Mouse (Mus musculus): ENCODE measurements around the gene Rhob. TPM values are rescaled to one million over a fixed set of nuclear protein-coding genes. Genes with fewer than 3 reads are reported as not detected.

Rhob gene
- polyA plus RNA-seq, 1 experiment from 2014 or later = 23.2 TPM

DNA sequence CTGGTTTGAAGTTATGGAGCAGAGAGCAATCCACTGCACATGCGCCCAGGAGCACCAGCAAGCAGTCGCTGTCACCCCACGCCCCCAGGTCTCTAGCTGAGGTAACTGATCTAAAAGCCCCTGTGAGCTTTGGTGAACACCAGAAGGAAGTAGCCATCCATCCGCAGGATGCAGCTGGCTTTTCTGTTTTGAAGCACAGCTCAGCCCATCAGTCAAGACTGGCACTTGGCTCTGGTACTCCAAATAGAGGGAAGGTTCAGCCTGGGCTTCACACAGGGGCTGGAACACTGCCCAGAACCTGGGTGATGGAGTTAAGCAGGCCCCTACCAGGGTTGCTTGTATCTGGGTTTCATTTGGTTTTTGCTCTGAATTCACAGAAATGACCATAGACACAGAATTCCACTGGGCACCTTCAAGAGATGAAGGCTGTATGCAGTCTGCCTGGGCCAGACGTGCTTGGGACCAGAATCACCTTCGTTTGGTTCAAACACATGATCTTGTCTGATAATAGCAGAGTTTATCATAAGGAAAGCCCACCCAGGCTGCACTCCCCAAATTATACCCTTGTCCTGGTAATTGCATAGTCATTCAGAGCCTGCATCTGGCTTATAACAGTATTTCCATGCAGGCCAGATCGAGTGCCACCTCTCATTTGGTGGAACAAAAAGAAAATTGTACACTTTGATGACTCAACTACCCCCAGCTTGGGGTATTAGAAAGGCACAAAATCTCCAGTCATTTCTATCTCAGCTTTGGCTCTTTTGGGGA, 27.0 kb downstream of the Rhob start:
- no peaks in the 10 kb centered on the region for H3K27me3 ChIP-seq (replicated peaks; ENCODE audit: control insufficient read depth, insufficient read depth, low read length)
- H3K36me3 ChIP-seq (ENCODE audit: control insufficient read depth, insufficient read depth, low read length) = no peaks in the 10 kb centered on the region
- no peak overlapping the region for H3K4me3 ChIP-seq (ENCODE audit: low read depth, low read length)
- H3K9me3 ChIP-seq (ENCODE audit: control insufficient read depth, low read length) = no peaks in the 10 kb centered on the region
- H3K9ac ChIP-seq (ENCODE audit: low read depth, low read length) = no peak overlapping the region
- WGBS = 56% methylated on average over 7 of the region's 7 CpGs
- ATAC-seq (replicated peaks; ENCODE audit: low FRiP score) (no peak), DNase-seq (ENCODE audit: low spot score) (no peak)
- no peak overlapping the region for H3K27ac ChIP-seq (ENCODE audit: low read depth, low read length)
- no peaks in the 10 kb centered on the region for H3K4me1 ChIP-seq (replicated peaks; ENCODE audit: control insufficient read depth, insufficient read depth, low read length)
- no peak overlapping the region for H3K4me2 ChIP-seq

DNA sequence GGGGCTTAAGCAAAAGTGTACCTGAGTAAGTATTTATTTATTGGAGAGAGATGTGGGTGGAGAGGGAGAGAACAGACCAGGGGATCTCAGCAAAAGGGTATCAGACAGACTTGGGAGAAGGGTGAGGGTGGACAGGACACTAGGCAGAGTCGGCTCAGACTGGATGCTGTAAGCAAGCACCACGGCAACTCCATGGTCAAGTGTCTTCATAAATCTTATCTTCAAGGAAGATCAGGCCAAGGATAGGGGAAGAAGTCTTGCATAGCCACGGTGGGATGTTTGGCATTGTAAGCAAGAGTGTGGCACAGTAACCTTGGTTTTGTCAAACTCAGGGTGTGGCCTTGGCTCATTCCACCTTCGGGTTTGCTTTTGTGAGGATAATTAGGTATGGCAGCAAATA, 27.8 kb downstream of the Rhob start:
- DNase-seq (ENCODE audit: low spot score) (no peak), ATAC-seq (replicated peaks; ENCODE audit: low FRiP score) (no peak)
- WGBS = 60% methylated on average over 4 of the region's 4 CpGs

GRCm38 (mm10) chr12:8470962-8471361, 28.8 kb downstream of the Rhob start:
- Histone ChIP-seq H3K36me3 (ENCODE audit: control insufficient read depth, insufficient read depth, low read length) (no peaks in the 10 kb centered on the region), H3K9ac (ENCODE audit: low read depth, low read length) (no peak overlapping the region), H3K4me3 (ENCODE audit: low read depth, low read length) (no peak overlapping the region), H3K27ac (ENCODE audit: low read depth, low read length) (no peak overlapping the region), H3K9me3 (ENCODE audit: control insufficient read depth, low read length) (no peaks in the 10 kb centered on the region), H3K4me1 (replicated peaks; ENCODE audit: control insufficient read depth, insufficient read depth, low read length) (no peaks in the 10 kb centered on the region), H3K4me2 (no peak overlapping the region), H3K27me3 (replicated peaks; ENCODE audit: control insufficient read depth, insufficient read depth, low read length) (no peaks in the 10 kb centered on the region)
- WGBS = 85% methylated on average over 2 of the region's 2 CpGs
- ATAC-seq (replicated peaks; ENCODE audit: low FRiP score) (no peak), DNase-seq (ENCODE audit: low spot score) (no peak)

More for the DNA sequence above, 27.8 kb downstream of the Rhob start:
- Histone ChIP-seq H3K4me3 (ENCODE audit: low read depth, low read length) (no peak overlapping the region), H3K4me2 (no peak overlapping the region), H3K4me1 (replicated peaks; ENCODE audit: control insufficient read depth, insufficient read depth, low read length) (no peaks in the 10 kb centered on the region), H3K36me3 (ENCODE audit: control insufficient read depth, insufficient read depth, low read length) (no peaks in the 10 kb centered on the region), H3K27ac (ENCODE audit: low read depth, low read length) (no peak overlapping the region), H3K27me3 (replicated peaks; ENCODE audit: control insufficient read depth, insufficient read depth, low read length) (no peaks in the 10 kb centered on the region), H3K9me3 (ENCODE audit: control insufficient read depth, low read length) (no peaks in the 10 kb centered on the region), H3K9ac (ENCODE audit: low read depth, low read length) (no peak overlapping the region)

DNA sequence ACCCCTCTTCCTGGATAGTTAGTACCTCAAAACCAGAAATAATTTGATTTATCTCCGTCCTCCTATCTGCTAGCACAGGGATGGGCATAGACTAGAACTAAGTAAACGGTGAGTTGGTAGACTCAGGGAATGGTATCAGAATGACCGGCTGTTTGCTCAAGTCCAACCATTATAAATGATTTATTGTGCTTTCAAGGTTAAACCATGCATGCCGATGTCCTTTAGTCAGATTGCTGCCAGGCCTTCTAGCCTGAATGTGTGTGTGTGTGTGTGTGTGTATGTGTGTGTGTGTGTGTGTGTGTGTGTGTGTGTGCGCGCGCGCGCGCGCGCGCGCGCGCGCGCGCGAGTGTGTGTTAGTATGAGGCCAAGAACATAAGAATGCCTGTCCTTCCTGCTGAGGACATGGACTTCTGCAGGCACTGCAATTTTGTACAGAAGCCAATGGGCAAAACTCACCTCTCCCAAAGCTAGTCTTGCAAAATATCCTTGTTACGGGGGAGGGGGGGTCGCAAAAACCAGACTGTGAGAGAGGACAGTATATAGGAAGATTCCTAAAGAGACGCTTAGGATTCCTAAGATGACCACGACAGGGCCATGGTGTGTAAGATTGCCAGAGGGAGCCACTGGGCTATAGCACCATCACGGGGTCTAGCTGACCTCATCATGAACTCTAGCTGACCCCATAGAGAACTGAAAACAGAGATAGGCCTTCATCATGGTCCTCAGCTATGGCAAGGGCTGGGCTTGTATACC, 29.9 kb downstream of the Rhob start:
- Histone ChIP-seq H3K9ac (ENCODE audit: low read depth, low read length) (no peak overlapping the region), H3K36me3 (ENCODE audit: control insufficient read depth, insufficient read depth, low read length) (no peaks in the 10 kb centered on the region), H3K27ac (ENCODE audit: low read depth, low read length) (no peak overlapping the region), H3K9me3 (ENCODE audit: control insufficient read depth, low read length) (no peaks in the 10 kb centered on the region), H3K4me1 (replicated peaks; ENCODE audit: control insufficient read depth, insufficient read depth, low read length) (no peaks in the 10 kb centered on the region), H3K4me2 (no peak overlapping the region), H3K27me3 (replicated peaks; ENCODE audit: control insufficient read depth, insufficient read depth, low read length) (no peaks in the 10 kb centered on the region), H3K4me3 (ENCODE audit: low read depth, low read length) (no peak overlapping the region)
- WGBS = 85% methylated on average over 25 of the region's 25 CpGs
- ATAC-seq (replicated peaks; ENCODE audit: low FRiP score) = no peak
- DNase-seq (ENCODE audit: low spot score) = no peak

- Histone ChIP-seq H3K9me3 (ENCODE audit: control insufficient read depth, low read length) (no peaks in the 10 kb centered on the region), H3K4me3 (ENCODE audit: low read depth, low read length) (no peak overlapping the region), H3K9ac (ENCODE audit: low read depth, low read length) (no peak overlapping the region), H3K27ac (ENCODE audit: low read depth, low read length) (no peak overlapping the region), H3K4me2 (no peak overlapping the region), H3K36me3 (ENCODE audit: control insufficient read depth, insufficient read depth, low read length) (no peaks in the 10 kb centered on the region), H3K4me1 (replicated peaks; ENCODE audit: control insufficient read depth, insufficient read depth, low read length) (no peaks in the 10 kb centered on the region), H3K27me3 (replicated peaks; ENCODE audit: control insufficient read depth, insufficient read depth, low read length) (no peaks in the 10 kb centered on the region)
- DNase-seq (ENCODE audit: low spot score) (no peak), ATAC-seq (replicated peaks; ENCODE audit: low FRiP score) (no peak)
Measured at GRCm38 (mm10) chr12:8468221-8468865, 31.5 kb downstream of the Rhob start.

DNA sequence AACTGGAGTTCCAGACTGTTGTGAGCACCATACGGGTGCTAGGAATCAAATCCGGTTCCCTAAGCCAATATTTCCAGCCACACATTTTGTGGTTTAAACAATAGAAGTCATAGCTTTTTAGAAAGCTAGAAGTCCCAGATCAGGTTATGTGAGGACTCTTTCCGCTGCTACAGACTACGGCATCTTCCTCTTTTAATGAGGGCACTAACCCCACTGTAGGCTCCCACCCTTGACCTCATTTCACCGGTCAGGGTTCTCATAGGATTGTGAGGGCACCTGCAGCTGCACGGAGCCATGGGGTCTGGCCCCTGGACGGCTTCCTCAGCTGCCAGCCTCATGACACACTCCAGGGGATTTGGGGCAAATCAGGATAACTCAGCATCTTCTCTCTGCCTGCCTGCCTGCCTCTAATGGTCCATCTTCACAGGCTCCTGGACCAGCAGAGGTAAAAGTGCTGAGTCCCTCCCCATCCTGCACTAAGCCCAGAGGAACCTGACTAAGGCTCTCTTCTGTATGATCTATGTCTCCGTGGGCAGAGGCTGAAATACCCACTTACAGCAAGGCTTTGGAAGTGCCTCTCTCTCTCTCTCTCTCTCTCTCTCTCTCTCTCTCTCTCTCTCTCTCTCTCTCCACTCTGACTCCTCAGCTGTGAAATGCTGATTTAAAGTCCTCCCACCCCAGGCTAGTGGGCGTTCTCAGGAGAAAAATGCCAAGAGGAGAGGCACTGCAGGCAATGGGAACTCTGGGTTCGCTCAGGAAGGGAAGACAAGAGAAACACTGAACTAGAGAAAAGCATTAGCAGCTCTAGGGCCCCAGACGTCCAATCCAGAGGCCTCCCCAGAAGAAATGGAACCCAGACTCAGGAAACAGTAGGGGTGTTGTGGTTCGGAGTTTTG, 32.5 kb downstream of the Rhob start:
- ATAC-seq (replicated peaks; ENCODE audit: low FRiP score) (no peak), DNase-seq (ENCODE audit: low spot score) (no peak)
- Histone ChIP-seq H3K9ac (ENCODE audit: low read depth, low read length) (no peak overlapping the region), H3K27ac (ENCODE audit: low read depth, low read length) (no peak overlapping the region), H3K36me3 (ENCODE audit: control insufficient read depth, insufficient read depth, low read length) (no peaks in the 10 kb centered on the region), H3K27me3 (replicated peaks; ENCODE audit: control insufficient read depth, insufficient read depth, low read length) (no peaks in the 10 kb centered on the region), H3K4me3 (ENCODE audit: low read depth, low read length) (no peak overlapping the region), H3K4me1 (replicated peaks; ENCODE audit: control insufficient read depth, insufficient read depth, low read length) (no peaks in the 10 kb centered on the region), H3K9me3 (ENCODE audit: control insufficient read depth, low read length) (no peaks in the 10 kb centered on the region), H3K4me2 (no peak overlapping the region)
- 50% methylated on average over 12 of the region's 12 CpGs for WGBS

GRCm38 (mm10) chr12:8465680-8466079, 34.1 kb downstream of the Rhob start:
- no peak for ATAC-seq (replicated peaks; ENCODE audit: low FRiP score)
- H3K4me2 ChIP-seq = no peak overlapping the region
- no peaks in the 10 kb centered on the region for H3K27me3 ChIP-seq (replicated peaks; ENCODE audit: control insufficient read depth, insufficient read depth, low read length)
- H3K4me3 ChIP-seq (ENCODE audit: low read depth, low read length) = no peak overlapping the region
- no peaks in the 10 kb centered on the region for H3K4me1 ChIP-seq (replicated peaks; ENCODE audit: control insufficient read depth, insufficient read depth, low read length)
- no peak overlapping the region for H3K27ac ChIP-seq (ENCODE audit: low read depth, low read length)
- H3K9ac ChIP-seq (ENCODE audit: low read depth, low read length) = no peak overlapping the region
- DNase-seq (ENCODE audit: low spot score) = no peak
- H3K36me3 ChIP-seq (ENCODE audit: control insufficient read depth, insufficient read depth, low read length) = no peaks in the 10 kb centered on the region
- no peaks in the 10 kb centered on the region for H3K9me3 ChIP-seq (ENCODE audit: control insufficient read depth, low read length)
- 75% methylated on average over 3 of the region's 3 CpGs for whole genome bisulfite sequencing

DNA sequence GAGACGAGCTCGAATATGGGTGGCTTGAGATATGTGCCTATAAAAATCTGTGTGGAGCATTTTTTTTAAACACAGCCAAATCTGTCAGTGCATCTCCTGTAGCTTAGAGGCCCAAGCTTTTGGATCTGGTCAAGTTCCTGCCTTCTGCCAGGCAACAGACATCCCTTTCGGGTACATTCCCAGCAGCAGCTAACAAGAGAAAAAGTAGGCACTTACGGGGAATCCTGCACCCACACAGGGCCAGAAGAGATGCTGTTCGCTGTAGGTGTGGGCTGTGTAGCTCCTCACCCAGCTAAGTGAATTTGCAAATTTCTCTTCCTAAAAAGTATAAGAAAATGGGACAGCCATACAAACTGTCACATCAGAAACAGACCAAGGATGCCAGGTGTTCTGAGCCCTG, 34.8 kb downstream of the Rhob start:
- Histone ChIP-seq H3K9me3 (ENCODE audit: control insufficient read depth, low read length) (no peaks in the 10 kb centered on the region), H3K4me3 (ENCODE audit: low read depth, low read length) (no peak overlapping the region), H3K27me3 (replicated peaks; ENCODE audit: control insufficient read depth, insufficient read depth, low read length) (no peaks in the 10 kb centered on the region), H3K36me3 (ENCODE audit: control insufficient read depth, insufficient read depth, low read length) (no peaks in the 10 kb centered on the region), H3K9ac (ENCODE audit: low read depth, low read length) (no peak overlapping the region), H3K4me2 (no peak overlapping the region), H3K4me1 (replicated peaks; ENCODE audit: control insufficient read depth, insufficient read depth, low read length) (no peaks in the 10 kb centered on the region), H3K27ac (ENCODE audit: low read depth, low read length) (no peak overlapping the region)
- DNase-seq (ENCODE audit: low spot score) (no peak), ATAC-seq (replicated peaks; ENCODE audit: low FRiP score) (no peak)
- 81% methylated on average over 5 of the region's 5 CpGs for WGBS
